Mouse (Mus musculus): Measurements from ENCODE around the gene Clns1a.
A peak's percentile ranks its signal among the peaks of the same experiment; 100 is the strongest.

Gene Clns1a

DNA sequence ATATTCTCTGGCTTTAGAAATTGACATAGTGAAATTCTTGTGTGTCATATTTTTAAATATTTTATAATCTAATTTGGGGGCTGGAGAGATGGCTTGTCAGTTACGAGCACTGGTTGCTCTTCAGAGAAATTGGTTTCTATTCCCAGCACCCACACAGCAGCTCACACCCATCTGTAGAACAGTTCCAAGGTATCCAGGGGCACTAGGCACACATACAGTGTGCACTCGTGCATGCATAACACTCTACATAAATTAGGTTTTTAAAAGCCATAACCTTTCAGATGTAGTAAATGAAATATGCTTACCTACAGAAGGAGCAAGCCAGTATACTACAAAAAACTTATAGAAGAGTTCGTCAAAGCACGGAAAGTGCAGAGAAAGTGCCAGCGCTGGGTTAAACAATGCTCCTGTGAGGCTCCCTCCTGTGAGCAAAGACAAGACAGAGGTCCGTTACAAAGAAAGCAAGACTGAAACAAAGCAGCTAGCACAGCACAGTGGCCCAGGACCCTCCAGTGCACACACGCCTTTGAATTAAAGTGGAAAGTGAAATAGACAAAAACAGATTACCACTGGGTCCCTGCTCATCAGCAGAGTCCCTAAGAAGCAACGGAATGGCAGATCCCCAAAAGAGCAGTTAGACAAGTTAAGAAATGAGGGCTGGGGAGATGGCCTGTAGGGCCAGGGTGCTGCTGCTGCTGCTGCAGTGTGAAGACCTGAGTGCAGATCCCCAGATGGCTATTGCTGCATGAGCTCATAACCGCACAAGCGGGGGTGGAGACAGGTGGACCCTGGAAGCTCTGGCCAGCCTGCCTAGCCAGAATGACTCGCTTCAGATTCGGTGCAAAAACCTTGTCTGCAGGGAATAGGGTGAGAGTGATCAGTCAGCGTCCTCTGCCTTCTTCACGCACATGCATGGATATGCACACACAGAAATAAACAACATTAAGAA, 32.5 kb downstream of the Clns1a start:
- DNase-seq (ENCODE audit: low spot score): no peak

DNA sequence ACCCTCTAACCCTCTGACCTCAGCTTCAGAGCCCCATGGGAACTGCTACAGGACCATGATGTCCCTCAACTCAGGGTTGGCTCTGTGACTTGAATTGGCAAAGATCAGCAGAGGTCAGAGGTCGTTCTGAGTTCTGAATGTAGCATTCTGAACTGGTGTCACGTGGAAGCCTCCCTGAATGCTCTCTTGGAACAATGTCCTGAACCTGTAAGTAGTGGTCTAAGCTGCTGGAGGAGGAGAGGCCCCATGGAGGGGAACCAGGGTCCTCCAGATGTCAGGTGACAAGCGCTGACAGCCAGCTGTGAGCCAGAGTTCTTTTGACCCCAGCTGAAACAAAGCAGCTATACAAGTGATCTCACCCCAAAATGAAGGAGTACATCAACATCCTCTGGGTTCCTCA, 34.0 kb downstream of the Clns1a start:
- DNase-seq (ENCODE audit: low spot score): no peak

DNA sequence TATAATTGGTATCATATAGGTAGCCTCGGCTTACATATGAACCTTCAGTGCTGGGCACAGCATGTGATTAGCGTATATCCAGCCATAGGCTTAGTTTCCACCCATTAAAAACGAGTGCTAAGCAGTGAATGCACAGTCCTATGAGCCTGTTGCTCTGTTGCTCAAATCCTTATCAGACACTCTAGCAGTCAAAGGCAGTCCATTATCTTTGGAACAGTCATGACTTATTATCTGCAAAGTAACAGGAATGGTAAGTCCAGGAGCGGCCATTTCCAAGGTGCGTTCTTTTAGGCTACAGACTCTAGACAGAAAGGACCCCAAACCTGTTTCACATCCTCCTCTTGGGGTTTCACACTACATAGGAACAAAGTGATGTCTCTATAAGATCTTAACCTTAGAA, 37.2 kb downstream of the Clns1a start:
- no peak for DNase-seq (ENCODE audit: low spot score)

DNA sequence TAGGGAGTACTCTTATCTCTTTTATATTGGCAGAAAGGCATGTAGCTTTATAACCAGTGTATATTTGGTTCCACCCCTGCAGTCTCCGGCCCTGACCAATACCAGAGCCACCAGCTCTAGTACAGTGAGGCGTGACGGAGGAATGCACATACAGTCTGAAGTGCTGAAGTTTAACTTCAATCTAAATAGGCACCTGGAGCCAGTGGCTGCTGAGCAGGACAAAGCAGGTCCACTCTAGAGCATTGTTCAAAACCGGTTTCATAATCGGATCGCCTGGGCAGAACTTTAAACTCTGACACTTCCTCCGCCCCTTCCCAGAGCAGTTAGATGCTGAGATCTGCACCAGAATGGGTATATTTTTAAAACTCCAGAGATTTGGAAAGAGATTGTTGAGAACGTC, 38.6 kb downstream of the Clns1a start:
- DNase-seq (ENCODE audit: low spot score): no peak

- DNase-seq (ENCODE audit: low spot score): no peak
These were observed 39.5 kb downstream of the Clns1a start for GRCm38 (mm10) chr7:97735886-97736420.

DNA sequence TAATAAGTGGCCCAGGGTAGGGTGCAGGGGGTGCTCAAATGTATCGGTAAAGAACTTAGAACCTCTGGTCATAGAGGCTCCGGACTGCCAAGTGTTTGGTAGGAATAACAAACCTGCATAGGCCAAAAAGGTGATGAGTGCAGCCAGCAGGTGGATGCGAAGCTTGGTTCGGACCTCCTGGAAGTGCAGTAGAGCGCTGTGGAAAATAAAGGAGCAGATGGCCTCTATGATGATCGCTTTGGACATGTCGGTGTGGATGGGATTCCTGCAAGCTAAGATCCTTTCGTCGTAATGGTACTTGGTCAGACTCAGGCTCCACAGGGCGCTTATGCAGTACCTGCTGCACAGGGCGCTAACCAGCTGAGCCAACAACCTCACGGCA, 40.8 kb downstream of the Clns1a start:
- DNase-seq (ENCODE audit: low spot score): no peak

- DNase-seq (ENCODE audit: low spot score): peak; percentile 53
These were observed 41.4 kb downstream of the Clns1a start, which contains the start of gene Aqp11 for GRCm38 (mm10) chr7:97737638-97738456. TSS of gene Aqp11 (minus strand) at chr7:97738289.

DNA sequence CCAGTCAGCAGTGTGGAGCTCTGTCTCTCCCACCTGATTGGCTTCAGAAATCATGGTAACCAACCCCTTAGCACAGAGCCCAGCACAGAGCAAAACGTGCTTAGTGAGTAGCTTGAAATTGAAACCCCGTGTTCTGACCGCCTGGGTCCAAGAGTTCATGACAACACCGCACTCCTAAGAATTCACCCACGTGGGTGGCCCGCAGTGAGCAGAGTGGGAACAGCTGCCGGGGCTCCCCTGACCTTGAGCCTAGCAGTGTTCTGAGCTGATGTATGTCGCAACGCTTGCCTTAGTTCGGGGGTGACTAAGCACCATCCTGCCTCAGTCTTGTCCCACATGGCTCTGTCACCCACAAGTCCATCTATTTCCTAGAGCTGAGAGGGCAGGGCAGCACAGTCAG, 44.5 kb downstream of the Clns1a start:
- no peak for DNase-seq (ENCODE audit: low spot score)

DNA sequence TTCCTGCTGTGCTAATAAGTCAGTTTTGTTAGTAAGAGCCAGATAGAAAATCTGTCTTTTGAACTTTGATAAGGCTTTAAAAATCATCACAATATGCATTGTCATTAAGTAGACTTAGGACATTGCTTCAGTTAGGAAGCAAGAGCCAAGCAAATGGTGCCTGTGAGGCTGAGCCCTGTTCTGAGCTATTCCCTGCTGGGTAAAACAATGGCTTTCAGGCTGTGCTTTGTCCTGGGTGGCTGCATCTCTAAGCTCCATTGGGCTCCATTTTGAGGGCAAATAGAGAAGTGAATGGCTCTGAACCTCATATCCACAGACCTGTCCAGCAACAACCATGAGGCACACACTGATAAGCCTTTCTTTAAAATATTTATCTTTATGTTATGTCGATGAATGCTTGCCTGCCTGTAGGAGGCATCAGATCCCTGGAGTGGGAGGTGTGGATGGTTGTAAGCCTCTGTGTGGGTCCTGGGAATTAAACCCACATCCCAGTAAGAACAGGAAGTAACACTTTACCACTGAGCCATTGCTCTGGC, 45.4 kb downstream of the Clns1a start:
- no peak for DNase-seq (ENCODE audit: low spot score)

- no peak for DNase-seq (ENCODE audit: low spot score)
These were observed 48.9 kb downstream of the Clns1a start for GRCm38 (mm10) chr7:97745299-97745698.

DNA sequence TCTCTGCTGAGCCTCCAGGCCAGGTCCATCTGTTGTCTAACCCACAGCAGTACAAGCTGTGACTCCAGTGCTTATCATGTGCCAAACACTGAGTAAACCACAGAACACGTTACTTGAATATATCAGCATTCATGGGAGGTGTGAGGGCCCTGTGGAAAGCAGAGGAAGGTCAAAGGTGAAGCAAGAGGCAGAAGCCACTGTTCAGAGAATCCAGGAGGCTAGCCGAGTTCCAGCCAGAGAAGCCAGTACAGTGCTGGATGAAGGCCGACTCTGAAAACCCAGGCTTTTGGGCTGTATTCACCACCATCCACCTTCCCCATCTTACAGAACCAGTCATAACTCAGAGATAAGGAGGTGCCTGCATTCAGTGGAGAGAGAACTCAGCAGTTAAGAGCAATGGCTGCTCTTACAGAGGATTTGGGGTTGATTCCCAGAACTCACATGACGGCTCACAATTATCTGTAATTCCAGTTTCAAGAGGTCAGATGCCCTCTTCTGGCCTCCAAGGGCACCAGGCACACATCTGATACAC, 50.8 kb downstream of the Clns1a start:
- DNase-seq (ENCODE audit: low spot score): no peak

DNA sequence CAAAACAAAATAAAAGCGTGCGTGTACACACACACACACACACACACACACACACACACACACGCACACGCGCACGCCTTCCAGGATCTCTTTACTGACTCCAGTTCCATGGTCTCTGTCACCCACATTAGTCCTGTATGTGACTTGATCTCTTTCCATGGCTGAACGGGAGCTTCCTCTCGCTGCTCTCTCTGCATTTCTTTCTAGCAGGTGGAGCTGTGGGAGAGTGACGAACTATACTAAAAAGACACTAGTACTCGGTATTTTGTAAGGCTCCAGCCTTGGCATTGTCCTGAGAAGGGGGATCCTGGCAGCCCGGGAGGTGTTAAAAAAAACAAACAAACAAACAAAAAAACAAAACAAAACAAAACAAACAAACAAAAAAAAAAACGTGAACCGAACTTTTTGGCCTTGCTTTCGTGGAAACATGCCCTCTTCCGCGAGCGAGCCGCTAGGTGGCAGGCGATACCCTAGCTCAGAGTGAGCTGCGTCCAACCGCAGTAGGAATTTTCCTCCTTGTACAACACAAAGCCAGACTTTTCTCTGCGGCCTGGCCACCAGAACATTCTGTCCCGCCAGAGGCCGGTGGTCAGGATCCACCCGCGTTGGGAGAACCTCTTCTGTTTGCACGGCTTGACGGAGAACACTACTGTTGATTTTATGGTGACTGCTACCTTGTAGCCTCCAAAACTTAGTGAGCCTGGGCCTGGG, 51.5 kb downstream of the Clns1a start:
- peak; percentile 45 for DNase-seq (ENCODE audit: low spot score)

DNA sequence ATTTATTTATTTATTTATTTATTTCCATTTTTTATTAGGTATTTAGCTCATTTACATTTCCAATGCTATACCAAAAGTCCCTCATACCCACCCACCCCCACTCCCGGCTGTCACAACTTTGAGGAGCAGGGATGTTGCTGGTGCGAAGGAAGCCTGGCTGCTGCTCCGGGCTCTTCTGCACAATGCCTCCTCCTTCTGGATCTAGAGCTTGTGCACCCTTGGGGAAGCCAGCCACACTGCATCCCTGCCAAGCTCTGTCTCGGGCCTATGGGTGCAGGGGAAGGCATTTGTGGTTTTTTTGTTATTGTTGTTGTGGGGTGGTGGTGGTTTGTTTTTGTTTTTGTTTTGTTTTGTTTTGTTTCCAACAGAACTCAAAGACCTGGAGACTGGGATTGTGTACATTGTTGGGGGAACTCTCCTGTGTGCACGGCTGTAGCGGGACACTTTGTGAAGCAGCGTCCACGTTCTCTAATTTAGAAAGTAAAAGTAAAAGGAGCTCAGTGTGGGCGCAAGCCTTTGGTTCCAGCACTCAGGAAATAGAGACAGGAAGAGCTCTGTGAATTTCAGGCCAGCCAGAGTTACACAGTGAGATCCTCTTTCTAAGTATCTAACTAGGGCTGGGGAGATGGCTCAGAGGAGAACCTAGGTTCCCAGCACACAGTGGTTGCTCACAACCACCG, 52.2 kb downstream of the Clns1a start:
- no peak for DNase-seq (ENCODE audit: low spot score)

DNA sequence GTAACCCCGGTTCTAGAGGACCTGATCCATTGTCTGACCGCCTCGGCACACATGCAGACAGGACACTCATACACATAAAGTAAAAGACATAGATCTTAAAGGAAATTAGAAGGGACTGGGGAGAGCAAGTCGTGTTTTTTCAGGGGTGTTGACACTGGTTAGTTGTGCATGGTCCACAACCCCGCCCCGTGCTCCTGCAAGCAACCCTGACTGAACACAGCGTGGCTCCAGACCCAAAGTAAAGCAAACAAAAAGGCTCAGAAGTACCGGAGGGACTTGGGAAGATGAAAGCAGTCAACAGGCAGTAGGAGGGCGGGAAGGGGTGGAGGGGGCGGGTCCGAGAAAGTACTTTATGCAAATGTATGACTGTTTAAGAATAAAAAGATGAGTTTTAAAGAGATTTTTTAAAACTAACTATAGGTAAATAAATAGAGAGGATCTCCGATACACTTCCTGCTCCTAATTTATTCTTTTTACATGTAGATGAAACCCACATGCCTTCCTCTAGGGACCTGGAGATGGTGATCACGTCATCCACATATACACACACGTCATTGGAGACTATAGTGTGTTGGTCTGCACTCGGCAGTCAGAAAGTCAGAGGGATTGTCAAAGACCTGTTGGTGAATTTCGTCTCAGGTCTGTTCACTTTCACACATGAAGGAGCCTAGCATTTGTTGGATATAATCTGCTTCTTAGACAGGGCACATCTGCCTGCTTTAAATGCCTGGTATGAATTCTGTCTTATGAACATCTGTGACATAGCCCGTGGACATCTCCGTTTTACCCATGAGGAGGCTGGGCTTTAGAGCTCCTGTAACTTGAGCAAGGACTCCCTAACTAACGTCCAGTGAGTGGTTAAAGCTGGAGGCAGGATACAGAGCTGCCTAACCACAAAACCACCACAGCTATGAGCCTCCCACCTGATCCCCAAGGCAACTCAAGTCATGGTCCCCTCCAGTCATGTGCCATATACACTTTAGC, 53.1 kb downstream of the Clns1a start:
- no peak for DNase-seq (ENCODE audit: low spot score)

DNA sequence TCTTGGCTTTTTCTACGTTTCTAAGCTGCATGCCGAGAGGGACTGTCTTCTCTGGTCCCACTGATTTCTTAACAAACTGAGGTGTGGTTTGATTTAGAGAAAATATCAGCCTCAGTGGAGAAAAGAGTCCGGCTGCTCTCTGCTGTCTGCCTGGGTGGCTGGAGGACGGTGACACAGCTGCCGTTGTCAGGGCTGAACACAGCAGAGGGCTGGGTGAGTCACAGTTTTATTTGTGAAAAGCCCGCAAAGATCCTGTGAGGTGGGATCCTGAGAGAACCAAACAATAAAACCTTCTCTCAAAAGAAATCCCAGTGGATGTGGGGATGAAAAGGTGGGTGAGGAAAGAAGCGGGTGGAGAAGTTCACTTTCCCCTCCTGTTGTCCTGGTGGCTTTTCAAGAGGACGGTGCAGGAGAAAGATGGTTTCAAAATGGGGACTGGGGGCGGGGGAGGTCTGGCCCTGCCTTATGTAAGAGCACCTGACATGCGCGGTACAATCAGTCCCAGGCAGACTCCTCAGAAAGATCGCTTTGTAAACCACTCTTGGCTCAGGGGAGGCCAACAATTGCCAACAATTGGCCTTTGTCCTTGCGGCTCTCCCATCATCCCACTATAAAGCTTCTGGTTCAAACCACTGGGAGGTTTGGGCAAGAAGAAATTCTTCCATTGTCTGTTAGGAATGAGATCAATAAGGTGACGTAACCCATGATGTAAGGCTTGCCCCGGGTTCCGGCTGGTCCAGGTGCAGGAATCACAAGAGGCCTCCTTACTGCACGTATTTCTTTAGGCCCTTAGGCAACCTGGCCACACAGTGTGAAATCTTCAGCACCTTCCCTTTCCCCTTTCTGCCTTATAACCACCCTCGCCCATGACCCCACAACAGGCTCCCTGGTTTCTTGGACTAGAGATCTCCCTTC, 60.8 kb downstream of the Clns1a start:
- no peak for DNase-seq (ENCODE audit: low spot score)

- no peak for DNase-seq (ENCODE audit: low spot score)
These were observed 68.2 kb downstream of the Clns1a start for GRCm38 (mm10) chr7:97764591-97764990.

- DNase-seq (ENCODE audit: low spot score): no peak
These were observed 68.9 kb downstream of the Clns1a start for GRCm38 (mm10) chr7:97765181-97765962.

DNA sequence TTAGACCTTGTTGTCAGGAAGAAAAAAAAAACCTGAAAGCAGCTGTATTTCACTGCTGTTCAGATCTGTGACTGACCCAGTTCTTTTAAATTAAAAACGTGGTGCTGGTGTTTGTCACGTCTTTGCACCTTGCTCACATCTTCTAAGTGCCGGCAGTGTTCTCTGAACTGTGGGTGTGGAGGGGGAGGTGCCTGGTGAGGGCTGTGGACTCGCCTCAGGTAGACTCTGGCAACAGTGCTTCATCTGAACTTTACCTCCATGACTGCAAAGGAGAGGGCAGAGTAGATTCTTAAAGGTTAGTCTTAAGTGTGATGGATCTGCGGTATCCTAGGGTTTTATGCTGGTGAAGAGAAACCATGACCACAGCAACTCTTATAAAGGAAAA, 69.5 kb downstream of the Clns1a start:
- no peak for DNase-seq (ENCODE audit: low spot score)
